Mouse (Mus musculus): Measurements from ENCODE around the gene Mrpl3.
A peak's percentile ranks its signal among the peaks of the same experiment; 100 is the strongest.

Mrpl3 gene

DNA sequence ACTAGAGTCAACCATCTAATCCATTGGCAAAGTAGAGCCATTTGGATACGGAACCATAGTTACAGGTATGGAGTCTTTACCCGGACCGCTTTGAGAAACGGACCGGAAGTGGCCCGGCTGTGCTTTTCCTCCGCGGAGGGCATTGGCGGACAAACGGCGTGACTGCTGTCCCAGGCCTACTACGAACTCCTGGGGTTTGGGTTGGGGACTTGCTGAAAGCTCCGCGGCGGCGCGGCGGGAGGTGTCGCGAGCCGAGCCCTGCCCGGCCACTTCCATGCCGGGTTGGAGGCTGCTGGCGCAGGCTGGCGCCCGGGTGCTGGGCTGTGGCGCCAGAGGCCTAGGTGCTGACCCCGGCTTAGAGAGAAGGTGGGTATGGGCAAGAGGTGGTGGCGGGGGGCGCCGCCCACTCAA, at the start of gene Mrpl3:
Gene Mrpl3, plus strand, starts transcription at position 93 of the 411 bp plus-strand sequence.
- H3K9me3 ChIP-seq (ENCODE audit: low read length), result no peaks in the 10 kb centered on the region
- H3K36me3 ChIP-seq (ENCODE audit: insufficient read depth, low read length), result peaks cover 33% of the 10 kb centered on the region

DNA sequence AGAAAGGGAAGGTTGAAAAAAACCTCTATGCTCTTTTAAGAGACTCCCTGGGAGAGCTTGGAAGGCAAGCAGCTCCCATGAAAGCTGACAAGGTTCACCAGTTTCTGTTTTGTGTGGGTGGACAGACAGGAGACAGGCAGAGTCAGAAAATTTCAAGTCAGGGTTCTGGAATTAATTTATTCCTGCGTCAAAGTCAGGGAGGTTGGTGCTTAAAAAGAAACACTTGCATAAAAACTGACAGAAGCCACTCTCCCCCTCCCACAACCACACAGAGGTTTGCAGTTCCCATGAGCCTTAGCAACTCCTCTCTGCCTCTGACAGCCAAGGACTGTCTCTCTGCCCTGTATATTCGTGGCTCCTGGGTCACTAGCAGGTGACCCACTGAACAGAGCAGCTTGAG, 42.3 kb upstream of the Mrpl3 start:
- Histone ChIP-seq H3K27me3 (ENCODE audit: insufficient read depth, low read length) (no peaks in the 10 kb centered on the region), H3K4me1 (replicated peaks; ENCODE audit: low read depth, low read length) (no peaks in the 10 kb centered on the region), H3K36me3 (ENCODE audit: insufficient read depth, low read length) (no peaks in the 10 kb centered on the region), H3K9me3 (ENCODE audit: low read length) (no peaks in the 10 kb centered on the region), H3K4me3 (replicated peaks; ENCODE audit: low read length) (no peak overlapping the region)
- no peak for TF ChIP-seq POU5F1 (IDR thresholded peaks at IDR 0.05; ENCODE audit: borderline replicate concordance, low read length)
- TF ChIP-seq NANOG (IDR thresholded peaks at IDR 0.05; ENCODE audit: borderline replicate concordance, low read length), result no peak

More for the DNA sequence above, at the start of gene Mrpl3:
- TF ChIP-seq NANOG (IDR thresholded peaks at IDR 0.05; ENCODE audit: borderline replicate concordance, low read length), result no peak
- peak; percentile 24; the same call in 1 of the 2 replicates for TF ChIP-seq POU5F1 (IDR thresholded peaks at IDR 0.05; ENCODE audit: borderline replicate concordance, low read length)
- no peak for TF ChIP-seq CTCF (conservative IDR thresholded peaks at IDR 0.05; ENCODE audit: low read length)
- Histone ChIP-seq H3K27me3 (ENCODE audit: insufficient read depth, low read length) (peaks cover 3% of the 10 kb centered on the region; the same call in 1 of the 2 replicates), H3K4me3 (replicated peaks; ENCODE audit: low read length) (peak within 1 kb of the TSS; percentile 95), H3K4me1 (replicated peaks; ENCODE audit: low read depth, low read length) (peaks cover 7% of the 10 kb centered on the region)

DNA sequence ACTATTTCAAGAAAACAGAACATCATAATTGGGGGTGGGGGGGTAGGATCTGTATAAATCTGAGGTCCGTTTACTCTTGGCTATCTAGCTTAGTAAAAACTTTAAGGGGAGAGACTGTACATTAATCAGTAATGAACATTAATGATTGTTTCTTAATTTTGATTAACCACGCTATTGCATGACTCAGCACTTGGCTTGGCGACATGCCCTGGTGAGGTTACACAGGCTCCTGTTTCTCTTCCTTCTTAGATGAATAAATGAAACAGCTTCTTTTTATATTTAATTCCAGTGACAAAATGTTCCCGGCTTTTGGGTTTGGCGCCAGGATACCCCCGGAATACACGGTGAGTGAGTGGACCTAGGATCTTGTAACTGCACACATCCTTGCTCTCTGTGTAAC, 34.9 kb upstream of the Mrpl3 start:
- no peaks in the 10 kb centered on the region for H3K27me3 ChIP-seq (ENCODE audit: insufficient read depth, low read length)
- H3K4me3 ChIP-seq (replicated peaks; ENCODE audit: low read length), result no peak overlapping the region
- H3K9me3 ChIP-seq (ENCODE audit: low read length), result no peaks in the 10 kb centered on the region
- TF ChIP-seq POU5F1 (IDR thresholded peaks at IDR 0.05; ENCODE audit: borderline replicate concordance, low read length) (no peak), CTCF (conservative IDR thresholded peaks at IDR 0.05; ENCODE audit: low read length) (no peak), NANOG (IDR thresholded peaks at IDR 0.05; ENCODE audit: borderline replicate concordance, low read length) (no peak)
- H3K4me1 ChIP-seq (replicated peaks; ENCODE audit: low read depth, low read length), result no peaks in the 10 kb centered on the region
- no peaks in the 10 kb centered on the region for H3K36me3 ChIP-seq (ENCODE audit: insufficient read depth, low read length)

DNA sequence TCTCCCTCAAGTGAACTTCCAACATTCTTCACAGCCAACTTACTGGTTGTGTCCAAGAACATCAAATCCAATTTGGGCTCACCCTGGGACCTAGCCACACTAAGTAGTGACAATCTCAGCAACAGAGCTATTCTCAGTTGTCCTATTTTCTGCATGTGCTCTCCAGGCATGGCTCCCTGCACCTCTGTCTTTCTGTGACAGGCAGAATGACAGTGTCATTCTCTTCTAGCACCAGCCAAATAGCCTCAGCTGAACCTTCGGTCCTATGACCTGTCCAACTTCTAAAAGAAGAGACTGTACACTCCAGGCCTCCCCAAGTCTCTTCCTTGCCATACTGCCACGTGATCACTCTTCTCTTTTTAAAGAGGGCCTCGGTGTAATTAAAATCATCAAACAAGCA, 24.7 kb upstream of the Mrpl3 start:
- Histone ChIP-seq H3K9me3 (ENCODE audit: low read length) (no peaks in the 10 kb centered on the region), H3K4me3 (replicated peaks; ENCODE audit: low read length) (no peak overlapping the region), H3K36me3 (ENCODE audit: insufficient read depth, low read length) (no peaks in the 10 kb centered on the region), H3K4me1 (replicated peaks; ENCODE audit: low read depth, low read length) (no peaks in the 10 kb centered on the region), H3K27me3 (ENCODE audit: insufficient read depth, low read length) (no peaks in the 10 kb centered on the region)
- TF ChIP-seq CTCF (conservative IDR thresholded peaks at IDR 0.05; ENCODE audit: low read length) (no peak), NANOG (IDR thresholded peaks at IDR 0.05; ENCODE audit: borderline replicate concordance, low read length) (no peak), POU5F1 (IDR thresholded peaks at IDR 0.05; ENCODE audit: borderline replicate concordance, low read length) (no peak)

DNA sequence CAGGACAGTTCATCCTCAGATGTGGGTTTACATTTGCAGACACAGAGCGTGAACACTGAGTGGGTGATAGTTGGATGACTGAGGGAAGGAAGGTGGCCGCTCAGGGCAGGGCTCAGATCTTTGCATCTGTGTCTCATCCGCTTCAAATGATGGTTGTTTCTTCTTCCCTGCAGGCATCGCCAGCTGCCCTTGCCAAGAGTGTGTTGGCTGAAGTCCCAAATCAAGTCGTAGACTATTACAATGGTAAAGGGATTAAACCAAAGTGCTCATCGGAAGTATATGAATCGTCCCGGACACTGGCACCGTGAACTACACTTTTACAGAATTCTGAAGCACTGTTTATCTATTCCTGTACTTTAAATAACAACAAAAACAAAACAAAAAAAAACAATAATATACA, 20.5 kb upstream of the Mrpl3 start:
- Histone ChIP-seq H3K27me3 (ENCODE audit: insufficient read depth, low read length) (no peaks in the 10 kb centered on the region), H3K9me3 (ENCODE audit: low read length) (no peaks in the 10 kb centered on the region), H3K36me3 (ENCODE audit: insufficient read depth, low read length) (no peaks in the 10 kb centered on the region), H3K4me3 (replicated peaks; ENCODE audit: low read length) (no peak overlapping the region), H3K4me1 (replicated peaks; ENCODE audit: low read depth, low read length) (no peaks in the 10 kb centered on the region)
- TF ChIP-seq CTCF (conservative IDR thresholded peaks at IDR 0.05; ENCODE audit: low read length), result no peak
- no peak for TF ChIP-seq NANOG (IDR thresholded peaks at IDR 0.05; ENCODE audit: borderline replicate concordance, low read length)
- TF ChIP-seq POU5F1 (IDR thresholded peaks at IDR 0.05; ENCODE audit: borderline replicate concordance, low read length), result no peak

DNA sequence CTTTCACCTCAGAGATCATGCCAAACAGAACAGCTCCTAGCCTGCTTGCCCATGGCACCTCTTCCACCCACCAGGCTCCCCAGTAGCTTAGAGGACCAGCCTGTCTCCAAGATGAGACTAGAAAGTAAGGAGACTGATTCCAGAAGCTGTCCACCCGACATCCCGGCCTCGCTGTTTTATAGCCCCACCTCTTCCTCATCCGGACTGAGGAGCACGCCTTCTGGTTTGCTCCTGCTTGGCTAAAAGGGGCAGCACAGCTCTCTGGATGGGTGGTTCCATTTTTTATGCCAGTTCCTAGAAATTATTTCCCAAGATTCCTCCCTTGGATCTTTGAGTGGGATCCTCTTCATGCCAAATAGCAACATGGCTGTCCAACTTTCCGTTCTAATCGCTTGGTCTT, 19.4 kb upstream of the Mrpl3 start:
- no peaks in the 10 kb centered on the region for H3K4me1 ChIP-seq (replicated peaks; ENCODE audit: low read depth, low read length)
- H3K9me3 ChIP-seq (ENCODE audit: low read length), result no peaks in the 10 kb centered on the region
- no peaks in the 10 kb centered on the region for H3K36me3 ChIP-seq (ENCODE audit: insufficient read depth, low read length)
- TF ChIP-seq POU5F1 (IDR thresholded peaks at IDR 0.05; ENCODE audit: borderline replicate concordance, low read length) (no peak), CTCF (conservative IDR thresholded peaks at IDR 0.05; ENCODE audit: low read length) (no peak), NANOG (IDR thresholded peaks at IDR 0.05; ENCODE audit: borderline replicate concordance, low read length) (no peak)
- H3K27me3 ChIP-seq (ENCODE audit: insufficient read depth, low read length), result no peaks in the 10 kb centered on the region
- no peak overlapping the region for H3K4me3 ChIP-seq (replicated peaks; ENCODE audit: low read length)

DNA sequence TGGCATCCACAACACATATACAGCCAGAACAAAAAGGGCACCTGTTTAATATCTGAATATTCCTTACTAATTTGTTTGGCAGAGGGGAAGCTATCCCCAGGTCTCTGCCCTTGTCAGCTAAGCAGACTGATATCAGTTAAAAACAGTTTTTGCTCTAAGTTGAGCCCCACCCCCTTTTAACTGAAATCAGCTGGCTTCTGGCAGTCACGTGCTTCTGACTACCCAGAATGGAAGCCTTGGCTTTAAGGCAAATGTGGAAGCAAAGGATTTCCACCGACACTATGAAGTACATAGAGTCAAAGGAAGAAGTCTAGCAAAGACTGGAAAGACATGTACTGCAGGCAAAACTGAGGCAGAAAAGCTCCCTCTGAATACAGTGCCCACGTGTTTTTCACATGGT, 15.2 kb upstream of the Mrpl3 start:
- Histone ChIP-seq H3K27me3 (ENCODE audit: insufficient read depth, low read length) (no peaks in the 10 kb centered on the region), H3K4me1 (replicated peaks; ENCODE audit: low read depth, low read length) (no peaks in the 10 kb centered on the region), H3K4me3 (replicated peaks; ENCODE audit: low read length) (no peak overlapping the region), H3K36me3 (ENCODE audit: insufficient read depth, low read length) (no peaks in the 10 kb centered on the region), H3K9me3 (ENCODE audit: low read length) (no peaks in the 10 kb centered on the region)
- no peak for TF ChIP-seq NANOG (IDR thresholded peaks at IDR 0.05; ENCODE audit: borderline replicate concordance, low read length)
- no peak for TF ChIP-seq CTCF (conservative IDR thresholded peaks at IDR 0.05; ENCODE audit: low read length)
- no peak for TF ChIP-seq POU5F1 (IDR thresholded peaks at IDR 0.05; ENCODE audit: borderline replicate concordance, low read length)

DNA sequence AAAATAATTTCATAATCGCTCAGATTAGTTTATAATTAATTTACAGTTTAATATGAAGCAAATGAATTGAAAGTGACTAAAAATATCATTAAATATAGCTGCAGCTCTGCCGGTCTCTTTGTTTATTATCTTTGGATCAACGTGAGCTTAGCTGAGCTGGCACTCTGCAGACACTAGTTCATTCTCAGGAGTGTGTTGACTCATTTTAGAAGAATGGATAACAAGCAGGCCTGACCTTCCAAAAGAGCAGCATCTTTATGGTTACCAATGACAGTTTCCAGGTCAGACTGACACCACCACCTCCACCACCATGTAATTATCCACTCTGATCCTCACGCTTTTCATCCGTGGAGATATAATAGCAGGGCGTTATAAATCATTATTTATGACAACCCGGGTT, 7.0 kb upstream of the Mrpl3 start:
- Histone ChIP-seq H3K4me1 (replicated peaks; ENCODE audit: low read depth, low read length) (no peaks in the 10 kb centered on the region), H3K36me3 (ENCODE audit: insufficient read depth, low read length) (no peaks in the 10 kb centered on the region), H3K9me3 (ENCODE audit: low read length) (no peaks in the 10 kb centered on the region), H3K27me3 (ENCODE audit: insufficient read depth, low read length) (peaks cover 3% of the 10 kb centered on the region; the same call in 1 of the 2 replicates), H3K4me3 (replicated peaks; ENCODE audit: low read length) (no peak overlapping the region)
- TF ChIP-seq CTCF (conservative IDR thresholded peaks at IDR 0.05; ENCODE audit: low read length), result no peak
- no peak for TF ChIP-seq POU5F1 (IDR thresholded peaks at IDR 0.05; ENCODE audit: borderline replicate concordance, low read length)
- TF ChIP-seq NANOG (IDR thresholded peaks at IDR 0.05; ENCODE audit: borderline replicate concordance, low read length), result no peak

DNA sequence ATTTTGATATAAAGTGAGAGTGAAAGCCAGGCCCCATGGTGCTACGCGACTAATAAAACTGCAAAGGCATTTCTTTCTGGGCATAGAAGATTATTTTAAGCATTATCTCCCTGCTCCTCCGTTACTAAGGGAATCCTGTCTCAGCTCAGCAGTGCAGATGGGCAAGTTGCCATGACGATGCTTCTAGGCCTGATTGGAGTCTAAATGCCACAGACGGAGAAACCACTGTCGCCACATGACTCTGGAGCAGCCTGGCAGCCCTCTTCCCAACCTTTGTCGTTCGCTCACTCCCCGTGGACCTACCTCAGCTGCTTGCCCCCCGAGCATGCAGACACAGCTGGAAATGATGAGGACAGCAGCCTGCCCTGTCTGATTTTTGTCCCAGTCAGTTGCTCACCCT, 4.7 kb upstream of the Mrpl3 start:
- no peak for TF ChIP-seq NANOG (IDR thresholded peaks at IDR 0.05; ENCODE audit: borderline replicate concordance, low read length)
- no peak for TF ChIP-seq CTCF (conservative IDR thresholded peaks at IDR 0.05; ENCODE audit: low read length)
- TF ChIP-seq POU5F1 (IDR thresholded peaks at IDR 0.05; ENCODE audit: borderline replicate concordance, low read length), result no peak
- no peaks in the 10 kb centered on the region for H3K9me3 ChIP-seq (ENCODE audit: low read length)
- H3K36me3 ChIP-seq (ENCODE audit: insufficient read depth, low read length), result no peaks in the 10 kb centered on the region
- no peaks in the 10 kb centered on the region for H3K4me1 ChIP-seq (replicated peaks; ENCODE audit: low read depth, low read length)
- H3K27me3 ChIP-seq (ENCODE audit: insufficient read depth, low read length), result peaks cover 3% of the 10 kb centered on the region; the same call in 1 of the 2 replicates
- H3K4me3 ChIP-seq (replicated peaks; ENCODE audit: low read length), result no peak overlapping the region

Data from E14TG2a.4 (cell line).